Mouse (Mus musculus) hindbrain, embryonic 15.5 days (tissue): ENCODE data around the gene Olfr1377. TPM values are rescaled to one million over a fixed set of nuclear protein-coding genes. Genes with fewer than 3 reads are reported as not detected.
"Not testable (repeated sequence)": the region's sequence is repeated elsewhere in the genome, so short reads cannot be mapped to it uniquely, and the experiment has no call there.

Experiments used
- ATAC-seq: fragments of 200-750 bp; cut with Nextera tagmentation; 2 replicates; pipeline ENCODE4 v1.8.0; 2017; ENCODE audit warnings: low read depth, moderate number of reproducible peaks, moderate TSS enrichment; ENCODE audit not compliant: low FRiP score
- H3K27ac ChIP-seq: fragments of 300-500 bp; sonication (generic); replicated peaks from 2 replicates; pipeline ENCODE4 v1.5.1; 2015; ENCODE audit warnings: mild to moderate bottlenecking, inconsistent platforms
- H3K27me3 ChIP-seq: fragments of 300-500 bp; sonication (generic); 2 replicates; pipeline ENCODE4 v1.6.1; 2015; ENCODE audit warnings: control low read depth, inconsistent platforms
- H3K36me3 ChIP-seq: fragments of 300-500 bp; sonication (generic); 2 replicates; pipeline ENCODE4 v1.6.1; 2015; ENCODE audit warnings: control low read depth, inconsistent platforms
- H3K4me1 ChIP-seq: fragments of 300-500 bp; sonication (generic); replicated peaks from 2 replicates; pipeline ENCODE4 v1.6.1; 2015; ENCODE audit warnings: control low read depth, inconsistent platforms
- H3K4me2 ChIP-seq: fragments of 300-500 bp; sonication (generic); 2 replicates; pipeline ENCODE4 v1.6.1; 2015; ENCODE audit warnings: moderate library complexity, mild to moderate bottlenecking, inconsistent platforms
- H3K4me3 ChIP-seq: fragments of 300-500 bp; sonication (generic); 2 replicates; pipeline ENCODE4 v1.5.1; 2015; ENCODE audit warnings: mild to moderate bottlenecking, inconsistent platforms
- H3K9ac ChIP-seq: fragments of 300-500 bp; sonication (generic); 2 replicates; pipeline ENCODE4 v1.6.1; 2015; ENCODE audit warnings: inconsistent platforms
- H3K9me3 ChIP-seq: fragments of 300-500 bp; sonication (generic); 2 replicates; pipeline ENCODE4 v1.6.1; 2016; ENCODE audit warnings: control low read depth, inconsistent platforms
- WGBS: fragments of 180-500 bp; shearing (Covaris S2); methylation state at CpG from one replicate; pipeline ENCODE4 v1.1.7; 2015; 5-methylcytosine and 5-hydroxymethylcytosine counted together
- polyA plus RNA-seq: library from polyadenylated mRNA; unstranded; fragments of >200 nt; fragmentation: Nextera tagmentation; extraction: Ambion mirVana; gene quantifications from 2 replicates; pipeline ENCODE4 v1.2.1, GENCODE M21; 2015

Olfr1377 gene
- polyA plus RNA-seq, 1 experiment from 2014 or later, result not detected

DNA sequence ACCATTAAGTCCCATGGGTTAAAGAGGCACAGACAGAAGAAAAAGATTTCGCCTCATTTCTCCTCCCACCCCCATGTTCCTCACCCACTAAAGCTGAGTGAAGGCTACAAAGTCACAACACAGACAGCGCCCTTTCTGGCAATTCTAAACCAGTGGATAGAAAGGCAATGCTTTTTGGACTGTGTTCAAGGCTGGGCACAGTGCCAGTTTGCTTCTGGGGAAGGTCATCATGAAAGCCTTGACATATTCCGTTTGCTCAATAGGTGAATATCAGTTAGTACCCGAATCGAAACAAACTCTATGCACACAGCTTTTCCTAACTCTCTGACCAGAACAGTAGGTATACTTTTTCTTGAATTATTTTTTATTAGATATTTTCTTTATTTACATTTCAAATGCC lies 30.1 kb downstream of the Olfr1377 start:
- Histone ChIP-seq H3K4me1 (no peaks in the 10 kb centered on the region), H3K9ac (no peak overlapping the region), H3K4me3 (no peak overlapping the region), H3K36me3 (no peaks in the 10 kb centered on the region), H3K4me2 (no peak overlapping the region), H3K9me3 (no peaks in the 10 kb centered on the region), H3K27me3 (no peaks in the 10 kb centered on the region), H3K27ac (no peak overlapping the region)
- no peak for ATAC-seq
- WGBS, result 56% methylated on average over 5 of the region's 5 CpGs

GRCm38 (mm10) chr11:51013936-51014335 lies 32.2 kb downstream of the Olfr1377 start, which contains the start of gene Olfr54:
Gene Olfr54 (plus strand): TSS chr11:51014236.
- no peaks in the 10 kb centered on the region for H3K9me3 ChIP-seq
- 62% methylated on average over 1 of the region's 1 CpGs for WGBS
- H3K27ac ChIP-seq, result no peak within 1 kb of the TSS
- no peak within 1 kb of the TSS for H3K4me3 ChIP-seq
- H3K4me1 ChIP-seq, result no peaks in the 10 kb centered on the region
- H3K36me3 ChIP-seq, result no peaks in the 10 kb centered on the region
- no peaks in the 10 kb centered on the region for H3K27me3 ChIP-seq
- no peak for ATAC-seq
- no peak within 1 kb of the TSS for H3K4me2 ChIP-seq
- no peak within 1 kb of the TSS for H3K9ac ChIP-seq

GRCm38 (mm10) chr11:51016341-51016740 lies 34.6 kb downstream of the Olfr1377 start:
- ATAC-seq, result no peak
- Histone ChIP-seq H3K27me3 (no peaks in the 10 kb centered on the region), H3K4me3 (no peak overlapping the region), H3K9me3 (no peaks in the 10 kb centered on the region), H3K36me3 (no peaks in the 10 kb centered on the region), H3K4me2 (no peak overlapping the region), H3K4me1 (no peaks in the 10 kb centered on the region), H3K9ac (no peak overlapping the region), H3K27ac (no peak overlapping the region)
- WGBS, result 47% methylated on average over 2 of the region's 2 CpGs

GRCm38 (mm10) chr11:51026811-51027210 lies 45.0 kb downstream of the Olfr1377 start:
- H3K36me3 ChIP-seq, H3K9ac ChIP-seq, H3K27me3 ChIP-seq, H3K27ac ChIP-seq, H3K4me1 ChIP-seq, ATAC-seq, H3K4me3 ChIP-seq, H3K9me3 ChIP-seq, H3K4me2 ChIP-seq: not testable (repeated sequence)
- WGBS, result 90% methylated on average over 11 of the region's 11 CpGs

DNA sequence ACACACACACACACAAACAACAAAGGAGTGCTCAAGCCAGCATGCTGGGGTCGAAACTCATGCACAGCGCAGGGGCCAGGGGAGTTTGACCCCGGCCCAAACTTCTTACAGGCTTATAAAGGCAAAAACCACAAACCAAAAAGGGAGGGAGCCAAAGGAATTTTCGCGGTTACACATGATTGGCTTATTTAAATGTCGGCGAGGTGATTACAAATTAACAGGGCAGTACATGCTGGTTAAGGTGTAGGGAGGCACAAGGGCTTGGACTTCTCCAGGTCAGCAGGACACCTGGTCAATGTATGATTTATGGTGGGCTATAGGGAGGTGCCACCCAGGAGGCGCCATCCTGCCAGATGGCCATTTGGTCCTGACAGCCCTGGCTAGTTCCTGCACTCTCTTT lies 47.6 kb downstream of the Olfr1377 start:
- H3K4me1 ChIP-seq, H3K36me3 ChIP-seq, H3K4me2 ChIP-seq, H3K27me3 ChIP-seq, H3K27ac ChIP-seq, H3K9ac ChIP-seq, ATAC-seq, H3K9me3 ChIP-seq, H3K4me3 ChIP-seq: not testable (repeated sequence)
- 76% methylated on average over 8 of the region's 8 CpGs for WGBS

- ATAC-seq, result no peak
- 82% methylated on average over 2 of the region's 2 CpGs for WGBS
- H3K9me3 ChIP-seq, result no peaks in the 10 kb centered on the region
- no peaks in the 10 kb centered on the region for H3K36me3 ChIP-seq
- H3K4me2 ChIP-seq, result no peak overlapping the region
- no peak overlapping the region for H3K27ac ChIP-seq
- no peak overlapping the region for H3K4me3 ChIP-seq
- H3K27me3 ChIP-seq, result no peaks in the 10 kb centered on the region
- no peaks in the 10 kb centered on the region for H3K4me1 ChIP-seq
- no peak overlapping the region for H3K9ac ChIP-seq
Observed at GRCm38 (mm10) chr11:51030225-51030624, 48.5 kb downstream of the Olfr1377 start.

DNA sequence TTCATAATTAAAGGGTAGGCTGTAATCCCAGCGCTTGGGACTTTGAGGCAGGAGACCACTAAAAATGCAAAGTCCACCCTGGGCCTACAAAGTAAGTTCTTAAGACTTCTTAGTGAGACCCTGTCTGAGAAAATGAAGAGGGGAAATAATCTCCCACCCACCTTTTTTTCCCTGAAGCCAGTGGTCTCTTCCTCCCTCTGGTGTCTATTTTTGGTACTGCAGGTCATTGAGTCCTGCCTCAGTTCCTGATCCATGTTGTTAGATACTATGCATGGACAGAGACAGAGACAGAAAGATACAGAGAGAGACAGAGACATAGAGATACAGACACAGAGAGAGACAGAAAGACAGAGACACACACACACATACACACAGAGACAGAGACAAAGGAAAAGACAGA lies 51.1 kb downstream of the Olfr1377 start:
- H3K4me2 ChIP-seq, result no peak overlapping the region
- no peak overlapping the region for H3K27ac ChIP-seq
- no peaks in the 10 kb centered on the region for H3K9me3 ChIP-seq
- no peaks in the 10 kb centered on the region for H3K4me1 ChIP-seq
- no peak overlapping the region for H3K4me3 ChIP-seq
- WGBS, result 15% methylated on average over 1 of the region's 1 CpGs
- no peaks in the 10 kb centered on the region for H3K36me3 ChIP-seq
- ATAC-seq, result no peak
- H3K9ac ChIP-seq, result no peak overlapping the region
- H3K27me3 ChIP-seq, result no peaks in the 10 kb centered on the region

- not testable (repeated sequence) for ATAC-seq, H3K4me2 ChIP-seq, H3K36me3 ChIP-seq, H3K9me3 ChIP-seq, H3K4me1 ChIP-seq, H3K4me3 ChIP-seq, H3K27ac ChIP-seq, H3K9ac ChIP-seq, H3K27me3 ChIP-seq
Observed at GRCm38 (mm10) chr11:51034141-51034540, 52.4 kb downstream of the Olfr1377 start.

- H3K4me2 ChIP-seq, result no peak overlapping the region
- no peaks in the 10 kb centered on the region for H3K36me3 ChIP-seq
- no peak for ATAC-seq
- H3K27me3 ChIP-seq, result no peaks in the 10 kb centered on the region
- no peak overlapping the region for H3K9ac ChIP-seq
- 88% methylated on average over 2 of the region's 2 CpGs for WGBS
- H3K4me1 ChIP-seq, result no peaks in the 10 kb centered on the region
- no peak overlapping the region for H3K4me3 ChIP-seq
- no peaks in the 10 kb centered on the region for H3K9me3 ChIP-seq
- no peak overlapping the region for H3K27ac ChIP-seq
Observed at GRCm38 (mm10) chr11:51035951-51036350, 54.2 kb downstream of the Olfr1377 start.

Other genes starting within 250 kb of the Olfr1377 start
- gene Zfp354c, start 154.2 kb upstream of the Olfr1377 start, polyA plus RNA-seq, result 52.6 and 54.8 TPM in 2 replicates
- 1.2 and 2.0 TPM in 2 replicates for gene Zfp879, start 140.4 kb upstream of the Olfr1377 start, polyA plus RNA-seq
- gene Grm6, start 131.3 kb upstream of the Olfr1377 start, polyA plus RNA-seq, result not detected in 2 replicates
- 9.5 and 11.3 TPM in 2 replicates for gene Zfp454, start 94.3 kb upstream of the Olfr1377 start, polyA plus RNA-seq
- 41.5 and 46.0 TPM in 2 replicates for gene Zfp2, start 65.8 kb upstream of the Olfr1377 start, polyA plus RNA-seq
- gene Zfp354b, start 50.3 kb upstream of the Olfr1377 start, polyA plus RNA-seq, result 3.5 and 4.3 TPM in 2 replicates
- gene 4933414I15Rik, start 38.2 kb upstream of the Olfr1377 start, polyA plus RNA-seq, result not detected in 2 replicates
- not detected in 2 replicates for gene Prop1, start 28.2 kb upstream of the Olfr1377 start, polyA plus RNA-seq
- not detected in 2 replicates for gene Olfr1378, start 15.4 kb upstream of the Olfr1377 start, polyA plus RNA-seq
- gene Olfr51, start 21.6 kb downstream of the Olfr1377 start, polyA plus RNA-seq, result not detected in 2 replicates
- gene Olfr54, start 32.3 kb downstream of the Olfr1377 start, polyA plus RNA-seq, result not detected in 2 replicates
- gene Olfr1375, start 66.1 kb downstream of the Olfr1377 start, polyA plus RNA-seq, result not detected in 2 replicates
- gene Zfp354a, start 77.3 kb downstream of the Olfr1377 start, polyA plus RNA-seq, result 11.5 and 11.9 TPM in 2 replicates
- not detected in 2 replicates for gene Gm12569, start 238.5 kb downstream of the Olfr1377 start, polyA plus RNA-seq